Mouse (Mus musculus) E14TG2a.4 (cell line): ENCODE data around the gene Gm20481.

Experiments
- CTCF ChIP-seq: conservative IDR thresholded peaks from 2 replicates; pipeline ENCODE4 v1.5.1; 2014; ENCODE audit warnings: low read length
- NANOG ChIP-seq: IDR thresholded peaks from 2 replicates; pipeline ENCODE4 v1.6.1; 2014; ENCODE audit warnings: borderline replicate concordance, low read length, mixed read lengths

DNA sequence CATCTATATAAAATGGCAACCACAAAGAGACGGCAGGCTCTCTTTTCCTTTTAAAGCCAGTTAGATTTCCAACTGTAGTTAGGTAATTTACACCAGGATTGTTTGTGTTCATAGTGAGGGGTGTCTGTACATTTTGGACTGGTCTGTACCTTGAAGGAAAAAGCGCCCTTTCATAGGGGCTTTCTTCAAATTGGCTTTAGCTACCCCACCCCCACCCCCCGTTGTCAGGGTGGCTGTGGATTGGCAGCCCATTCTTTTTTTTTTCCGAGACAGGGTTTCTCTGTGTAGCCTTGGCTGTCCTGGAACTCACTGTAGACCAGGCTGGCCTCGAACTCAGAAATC lies 27.4 kb downstream of the Gm20481 start:
- TF ChIP-seq CTCF, result no peak
- no peak for TF ChIP-seq NANOG
